In the genomic region with DNA sequence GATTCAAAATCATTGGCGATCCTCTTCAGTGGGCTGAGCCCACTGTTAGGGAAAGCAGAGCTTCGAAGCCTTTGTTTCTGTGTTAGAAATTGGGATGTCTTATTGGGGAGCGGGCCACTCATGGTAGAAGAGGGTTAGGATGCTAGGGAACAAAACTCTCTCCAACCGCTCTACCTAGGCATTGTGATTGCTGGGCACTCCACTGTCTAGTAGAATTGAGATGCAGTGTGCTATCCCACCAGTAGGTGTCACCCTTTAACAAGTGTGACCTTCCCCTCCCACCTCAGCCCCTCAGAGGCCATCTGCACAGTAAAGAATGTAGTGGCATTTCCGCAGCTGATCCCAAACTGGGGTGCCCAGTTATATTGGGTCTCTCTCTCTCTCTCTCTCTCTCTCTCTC, we compare ENCODE assay signal across 8 mouse cellular contexts. TPM values are rescaled to one million over a fixed set of nuclear protein-coding genes. Genes with fewer than 3 reads are reported as not detected.
DNase-seq lines count a peak whose midpoint lies in the region.

No protein-coding gene starts in this region.

- peaks cover 24% of the 10 kb centered on the region for H3K4me1 ChIP-seq in megakaryocyte, embryonic 14.5 days

- H3K4me3 ChIP-seq in megakaryocyte, embryonic 14.5 days (replicated peaks): peak overlapping the region; percentile 75

- no peaks in the 10 kb centered on the region for H3K36me3 ChIP-seq in megakaryocyte, embryonic 14.5 days (replicated peaks; ENCODE audit: low read length)

- DNase-seq in WW6 (ENCODE audit: low read depth, low spot score): peak; percentile 75
- peak; percentile 67 to 90 for DNase-seq in cerebellum, postnatal 4 days (ENCODE audit: low spot score in 2 of 2)
- DNase-seq in gastrocnemius, adult 8-10 months (ENCODE audit: low spot score in 2 of 2): peak; percentile 31 to 40
- DNase-seq in induced T-regulatory cell, adult 2 months (ENCODE audit: low read depth): peak; percentile 90
- peak; percentile 52 to 64 for DNase-seq in left cerebral cortex, adult 8-10 months (ENCODE audit: low spot score in 2 of 2)
- DNase-seq in right cerebral cortex, postnatal 14 days: peak; percentile 85
- peak; percentile 74 for DNase-seq in urinary bladder, postnatal 25 days (ENCODE audit: low spot score)

- H3K27me3 ChIP-seq in megakaryocyte, embryonic 14.5 days (replicated peaks): peaks cover 13% of the 10 kb centered on the region

- no peaks in the 10 kb centered on the region for H3K9me3 ChIP-seq in megakaryocyte, embryonic 14.5 days

RNA-seq across cellular contexts. Expression of gene Dlx2, which starts 52.2 kb away (rescaled TPM):
- total RNA-seq in gastrocnemius, adult 8-10 months (2022): not detected
- 1 to 10 TPM; 4.8 to 8.6 (median 6.8) TPM for total RNA-seq in left cerebral cortex, adult 8-10 months (2022)
- polyA plus RNA-seq in megakaryocyte, embryonic 14.5 days (2012; ENCODE audit: insufficient read depth, low replicate concordance): not detected in 2 replicates

Comparison
In these comparisons a context has a peak if more than half of its experiments do, and no peak if none do; other contexts are left out.
1. Peak in every context shown above with its lines: DNase-seq and H3K4me3 ChIP-seq.
2. DNase-seq: peak in every context shown above with its lines; median percentile 90 in induced T-regulatory cell, adult 2 months; 85 in right cerebral cortex, postnatal 14 days; 78 in cerebellum, postnatal 4 days; 75 in WW6; 74 in urinary bladder, postnatal 25 days; 58 in left cerebral cortex, adult 8-10 months; 36 in gastrocnemius, adult 8-10 months.
3. RNA of gene Dlx2, which starts 52.2 kb away (total RNA-seq): 4.8 to 8.6 TPM in left cerebral cortex, adult 8-10 months; not detected in gastrocnemius, adult 8-10 months; every median in the first group is over 4 times any median in the second.